Mouse (Mus musculus) urinary bladder, adult 18-20 months (tissue): ENCODE results near the gene Olfr341.

Source experiments
- DNase-seq, 2 experiments: peaks; one replicate each; pipeline ENCODE4 v3.0.0; 2022; ENCODE audit warnings: low spot score in 2 of 2, mixed read lengths in 2 of 2

Gene Olfr341

GRCm38 (mm10) chr2:36482368-36482767, at the start of gene Olfr341:
TSS of gene Olfr341 (minus strand) at chr2:36482468.
- no peak for DNase-seq

GRCm38 (mm10) chr2:36524698-36525097, 42.4 kb upstream of the Olfr341 start, which contains the start of gene Olfr342:
TSS of gene Olfr342 (plus strand) at chr2:36524998.
- no peak for DNase-seq

- no peak for DNase-seq
These were observed 8.6 kb downstream of the Olfr341 start for GRCm38 (mm10) chr2:36473634-36474033.

GRCm38 (mm10) chr2:36452287-36452686, 30.0 kb downstream of the Olfr341 start, which contains the start of gene Olfr340:
TSS of gene Olfr340 (plus strand) at chr2:36452587.
- no peak for DNase-seq
